Mouse (Mus musculus): ENCODE results near the gene Ltf.

Gene Ltf

GRCm38 (mm10) chr9:111087960-111088359 lies 68.9 kb downstream of the Ltf start:
- DNase-seq (ENCODE audit: low spot score) = no peak

GRCm38 (mm10) chr9:111088886-111089285 lies 69.8 kb downstream of the Ltf start:
- DNase-seq (ENCODE audit: low spot score) = no peak
